Mouse (Mus musculus) right cerebral cortex, postnatal 14 days (tissue): ENCODE measurements around the gene Gga3.

Experiments used
- DNase-seq: peaks from one replicate; pipeline ENCODE4 v3.0.0; 2022

The Gga3 gene

DNA sequence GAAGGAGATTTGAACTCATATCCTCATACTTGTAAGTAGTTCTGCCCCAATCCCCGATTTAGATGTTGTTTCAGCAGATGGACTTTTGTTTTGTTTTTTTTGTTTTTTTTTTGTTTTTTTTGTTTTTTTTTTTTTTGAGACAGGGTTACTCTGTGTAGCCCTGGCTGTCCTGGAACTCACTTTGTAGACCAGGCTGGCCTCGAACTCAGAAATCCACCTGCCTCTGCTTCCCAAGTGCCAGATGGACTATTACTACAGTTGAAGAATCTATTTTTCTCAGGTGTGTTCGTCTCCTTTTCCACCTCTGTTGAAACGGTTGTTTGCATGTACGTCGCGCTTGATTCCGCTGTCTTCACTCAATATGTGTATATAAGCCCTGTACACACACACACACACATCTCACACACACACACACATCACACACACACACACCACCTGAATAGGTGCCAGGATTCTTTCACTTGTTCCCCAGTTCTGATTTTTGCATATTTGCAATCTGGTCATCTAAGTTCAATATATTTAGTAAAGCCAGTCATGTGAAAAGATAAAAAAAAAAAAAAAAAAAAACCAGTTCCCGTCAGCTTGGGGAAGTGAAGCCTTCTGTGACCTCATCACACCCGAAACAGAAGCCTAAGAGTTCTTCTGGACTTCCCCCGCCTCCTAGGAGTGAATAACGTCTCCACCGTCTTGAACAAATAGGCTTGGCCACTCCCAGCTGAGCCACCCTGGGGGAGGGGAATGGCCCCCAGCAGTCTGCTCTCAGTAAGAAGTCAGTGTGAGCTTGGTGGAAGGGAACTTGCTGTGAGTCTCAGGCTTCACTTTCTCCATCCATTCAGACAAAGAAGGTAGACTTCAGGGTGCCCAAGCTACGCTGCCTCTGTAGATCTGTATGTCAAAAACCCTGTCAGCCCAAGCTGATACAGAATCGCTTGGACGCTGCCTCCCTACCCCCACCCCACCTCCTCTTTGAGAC, 27.0 kb upstream of the Gga3 start:
- no peak for DNase-seq

DNA sequence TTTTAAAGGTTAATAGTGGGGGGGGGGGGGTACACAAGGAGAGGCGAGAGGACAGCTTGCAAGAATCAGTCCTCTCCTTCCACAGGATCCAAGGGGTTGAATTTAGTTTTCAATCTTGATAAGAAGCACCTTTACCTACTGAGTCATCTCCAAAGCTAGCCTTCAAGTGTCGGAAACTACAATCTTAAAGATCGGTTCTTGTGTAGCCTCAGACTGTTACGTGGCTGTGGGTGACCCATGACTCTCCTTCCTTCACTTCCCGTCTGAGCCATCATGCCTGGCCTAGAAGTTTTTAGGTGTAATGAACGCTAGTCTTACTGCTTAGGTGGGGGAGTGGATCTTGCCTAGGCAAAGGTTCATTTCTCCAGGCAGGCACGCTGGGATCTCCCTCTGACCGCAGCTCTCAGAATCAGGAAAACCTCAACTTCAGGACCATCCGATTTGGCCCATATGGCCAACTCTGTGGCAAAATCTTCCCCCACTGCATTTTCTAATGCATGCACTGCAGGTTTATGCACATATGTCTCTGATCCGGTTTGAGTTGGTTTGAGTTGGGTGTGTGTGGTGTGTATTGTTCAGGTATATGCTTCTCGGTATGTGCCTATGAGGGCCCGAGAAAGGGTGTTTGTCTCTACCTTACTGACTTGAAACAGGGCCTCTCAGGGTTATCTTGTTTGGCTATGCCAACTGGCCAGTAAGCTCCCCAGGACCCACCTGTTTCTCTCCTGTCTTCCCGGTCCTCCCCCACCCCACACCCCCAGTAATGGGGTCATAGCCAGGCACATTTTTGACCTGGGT, 26.1 kb upstream of the Gga3 start:
- DNase-seq: no peak

DNA sequence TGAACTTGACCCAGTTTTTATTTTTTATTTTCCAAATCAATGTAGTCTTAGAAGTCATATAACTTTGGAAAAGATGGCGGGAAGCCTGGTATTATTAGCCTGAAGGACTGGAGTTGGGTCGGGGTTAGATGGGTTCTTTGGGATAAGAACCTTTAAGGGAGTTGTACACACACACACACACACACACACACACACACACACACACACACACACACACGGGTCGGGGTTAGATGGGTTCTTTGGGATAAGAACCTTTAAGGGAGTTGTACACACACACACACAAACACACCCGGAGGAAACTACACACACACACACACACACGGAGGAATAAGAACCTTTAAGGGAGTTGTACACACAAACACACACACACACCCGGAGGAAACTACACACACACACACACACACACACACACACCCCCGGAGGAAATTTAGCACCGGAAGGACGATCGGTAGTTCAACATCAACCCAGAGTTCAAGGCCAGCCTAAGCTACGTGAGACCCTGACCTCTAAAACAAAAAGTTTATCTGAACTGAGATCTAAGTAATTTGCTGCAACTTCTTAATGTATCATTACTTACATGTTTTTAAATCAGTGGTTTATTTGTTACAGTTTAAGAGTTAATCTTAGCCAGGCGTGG, 24.7 kb upstream of the Gga3 start:
- no peak for DNase-seq

DNA sequence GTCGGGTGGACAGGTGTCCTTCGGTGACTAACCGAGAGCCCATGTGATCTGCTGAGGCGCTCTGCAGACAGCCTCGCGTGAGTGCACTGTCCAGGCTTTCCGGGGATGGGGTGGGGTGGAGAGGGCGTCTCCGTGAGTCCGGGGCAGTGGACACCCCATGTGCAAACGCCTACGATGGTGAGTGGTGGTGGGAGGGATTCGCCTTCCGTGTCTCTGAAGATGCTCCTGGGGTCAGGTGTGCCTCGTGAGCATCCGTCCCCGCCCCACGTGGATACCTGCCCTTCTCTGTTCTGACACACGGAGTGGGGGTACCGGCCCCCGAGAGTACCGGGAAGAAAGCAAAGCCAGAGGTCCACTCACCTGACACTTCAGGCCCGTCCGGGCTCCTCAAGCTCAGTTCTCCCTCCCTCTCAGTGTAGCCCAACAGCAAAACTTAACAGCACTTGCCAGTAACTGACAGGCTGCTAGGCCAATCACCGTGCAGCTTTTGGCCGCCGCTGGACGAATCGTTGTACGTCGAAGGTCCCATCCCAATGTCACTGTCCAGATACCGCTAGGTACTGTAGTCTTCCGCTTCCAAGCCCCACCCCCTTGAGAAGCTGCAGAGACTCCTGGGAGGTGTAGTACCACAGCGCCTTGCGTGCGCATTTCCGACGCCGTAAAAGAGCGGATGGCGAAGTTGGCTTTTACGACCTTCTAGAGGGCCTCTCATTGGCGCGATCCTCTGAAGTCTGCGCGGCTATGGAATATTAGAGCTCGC, 24.0 kb upstream of the Gga3 start, which contains the start of gene Slc25a19:
Slc25a19 (minus strand) TSS at position 591 of the 760 bp plus-strand sequence.
- peak; percentile 99 for DNase-seq

DNA sequence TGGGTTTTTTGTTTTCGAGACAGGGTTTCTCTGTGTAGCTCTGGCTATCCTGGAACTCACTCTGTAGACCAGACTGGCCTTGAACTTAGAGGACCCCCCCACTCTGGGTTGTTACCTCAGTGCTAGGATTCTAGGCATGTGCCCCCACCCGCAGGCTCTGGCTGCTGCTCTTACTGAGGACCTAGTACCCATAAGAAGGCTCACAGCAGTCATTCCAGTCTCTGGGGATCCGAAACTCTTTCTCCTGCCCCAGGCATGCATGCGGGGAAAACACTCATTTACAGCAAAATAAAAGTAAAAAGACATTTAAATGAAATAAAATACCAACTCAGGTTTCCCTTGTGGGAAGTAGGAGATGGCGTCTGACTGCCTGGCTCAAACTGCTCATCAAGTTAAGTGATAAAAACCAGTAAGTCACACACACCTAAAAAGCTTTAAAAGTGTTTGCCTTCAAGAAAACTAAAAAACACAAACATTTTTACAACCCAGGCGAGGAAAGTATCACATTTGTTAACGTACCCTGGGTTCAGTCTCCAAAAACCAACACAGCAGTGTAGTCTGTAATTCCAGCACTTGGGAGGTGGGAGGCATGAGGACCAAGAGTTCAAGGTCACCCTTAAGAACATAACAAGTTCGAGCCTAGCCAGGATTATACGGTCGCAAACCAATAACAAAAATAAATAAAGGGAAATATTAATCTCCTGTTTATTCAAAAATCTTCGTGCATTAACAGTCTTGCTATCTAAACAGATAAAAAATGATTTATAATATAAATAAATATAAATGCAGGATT, 23.2 kb upstream of the Gga3 start:
- no peak for DNase-seq

DNA sequence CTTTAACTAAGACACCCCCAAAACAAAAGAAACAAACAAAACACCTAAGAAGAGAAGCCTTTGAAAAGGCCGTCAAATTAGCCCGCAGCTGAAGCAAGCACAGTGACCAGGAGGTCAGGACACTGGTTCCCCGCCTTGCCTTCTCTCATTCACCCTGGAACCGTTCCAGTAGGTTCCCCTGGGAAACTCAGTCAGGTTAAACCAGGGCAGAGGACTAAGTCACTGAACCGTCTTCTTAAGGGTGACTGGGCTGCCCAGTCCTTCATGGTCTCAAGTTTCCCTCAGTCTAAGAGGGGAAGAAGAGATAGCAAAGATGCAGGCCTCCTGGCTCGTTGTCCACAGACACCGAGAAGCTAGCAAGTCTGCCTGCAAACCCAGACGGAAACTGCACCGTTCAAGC, 22.0 kb upstream of the Gga3 start:
- no peak for DNase-seq

DNA sequence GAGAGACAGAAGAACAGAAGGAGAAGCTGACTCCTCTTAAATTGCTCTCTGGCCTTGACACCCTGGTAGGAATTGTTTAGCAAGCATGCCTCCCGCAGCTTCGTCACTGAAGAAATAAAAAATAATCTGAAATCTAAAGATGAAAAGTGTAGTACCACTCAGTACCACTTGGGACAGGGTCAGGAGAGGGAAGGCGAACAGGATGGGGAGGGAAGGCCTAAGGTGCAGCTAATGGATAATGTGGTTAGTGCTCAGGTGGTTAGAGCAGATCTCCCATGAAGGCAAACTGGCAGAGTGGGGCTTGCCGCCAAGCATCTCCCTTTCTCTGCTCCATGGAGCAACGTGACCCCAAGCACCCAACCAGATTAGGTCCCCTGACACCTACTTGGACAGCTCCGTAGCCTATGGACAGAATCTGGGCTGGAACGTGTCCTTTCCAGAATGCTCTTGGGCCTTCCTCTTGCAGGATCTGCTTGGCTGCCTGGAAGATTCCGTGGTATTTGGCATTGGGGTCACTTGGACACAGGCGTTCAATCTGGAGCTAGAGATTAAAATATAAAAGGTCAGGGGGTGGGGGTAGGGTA, 19.7 kb upstream of the Gga3 start:
- DNase-seq: no peak

DNA sequence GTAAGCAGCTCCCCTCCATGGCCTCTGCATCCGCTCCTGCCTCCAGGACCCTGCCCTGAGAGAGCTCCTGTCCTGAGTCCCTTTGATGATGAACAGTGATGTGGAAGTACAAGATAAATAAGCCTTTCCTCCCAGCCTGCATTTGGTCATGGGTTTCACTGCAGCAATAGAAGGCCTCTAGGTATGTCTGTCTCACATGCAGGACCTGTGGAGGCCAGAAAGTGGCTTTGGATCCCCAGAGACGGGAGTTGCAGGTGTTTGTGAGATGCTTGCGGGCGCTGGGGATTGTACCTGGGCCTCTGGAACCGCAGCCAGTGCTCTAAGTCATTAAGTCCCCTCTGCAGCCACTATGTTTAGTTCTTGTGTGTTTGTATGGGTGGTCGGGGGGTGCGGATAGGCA, 16.1 kb upstream of the Gga3 start:
- no peak for DNase-seq

DNA sequence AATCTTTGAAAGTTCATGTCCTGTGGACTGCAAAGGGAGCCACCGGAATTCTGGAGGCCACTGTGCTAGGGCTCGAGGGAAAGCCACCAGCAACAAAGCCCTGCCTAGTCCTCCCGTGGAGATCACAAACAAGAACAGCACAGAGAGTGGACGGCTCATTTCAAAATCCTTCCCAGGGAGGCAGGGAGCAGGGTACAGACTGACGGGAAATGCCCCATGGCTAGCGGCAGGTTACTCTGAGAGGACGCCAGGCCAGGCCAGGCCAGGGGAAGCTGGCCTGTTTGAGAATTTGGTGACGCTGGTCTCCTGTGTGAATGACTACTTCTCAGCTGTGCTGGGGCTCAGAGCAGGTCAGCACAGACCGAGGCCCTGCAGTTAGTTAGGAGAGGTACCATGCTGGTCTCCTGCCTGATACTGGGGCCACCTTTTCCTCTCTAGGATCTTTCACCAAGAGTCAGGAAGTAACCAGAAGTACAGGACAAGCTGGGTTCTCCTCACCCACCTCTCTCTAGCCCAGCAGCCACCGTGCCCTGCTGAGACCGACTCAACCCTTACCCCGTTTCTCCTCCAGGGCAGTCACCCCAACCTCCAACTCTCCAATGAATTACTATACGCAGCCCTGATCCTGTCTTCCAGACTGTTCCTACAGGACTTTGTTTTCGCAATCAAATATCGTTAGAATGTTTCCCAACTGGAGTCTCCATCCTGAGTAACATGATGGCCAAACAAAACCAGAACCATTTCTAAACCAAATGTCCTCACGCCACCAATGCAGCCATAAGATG, 15.1 kb upstream of the Gga3 start:
- DNase-seq: no peak

DNA sequence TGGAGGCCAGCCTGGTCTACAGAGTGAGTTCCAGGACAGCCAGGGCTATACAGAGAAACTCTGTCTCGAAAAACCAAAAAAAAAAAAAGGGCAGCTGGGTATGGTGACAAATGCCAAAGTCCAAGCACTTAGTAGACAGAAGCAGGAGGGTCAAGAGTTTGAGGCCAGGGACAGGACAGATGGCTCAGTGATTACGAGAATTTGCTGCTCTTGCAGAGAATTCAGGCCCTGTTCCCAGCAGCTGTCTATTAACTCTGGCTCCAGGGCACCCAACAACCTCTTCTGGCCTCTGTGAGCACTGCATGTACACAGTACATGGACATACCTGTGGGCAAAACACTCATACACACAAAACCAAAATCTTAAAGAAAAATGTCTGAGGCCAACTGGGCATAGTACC, 14.2 kb upstream of the Gga3 start:
- no peak for DNase-seq

DNA sequence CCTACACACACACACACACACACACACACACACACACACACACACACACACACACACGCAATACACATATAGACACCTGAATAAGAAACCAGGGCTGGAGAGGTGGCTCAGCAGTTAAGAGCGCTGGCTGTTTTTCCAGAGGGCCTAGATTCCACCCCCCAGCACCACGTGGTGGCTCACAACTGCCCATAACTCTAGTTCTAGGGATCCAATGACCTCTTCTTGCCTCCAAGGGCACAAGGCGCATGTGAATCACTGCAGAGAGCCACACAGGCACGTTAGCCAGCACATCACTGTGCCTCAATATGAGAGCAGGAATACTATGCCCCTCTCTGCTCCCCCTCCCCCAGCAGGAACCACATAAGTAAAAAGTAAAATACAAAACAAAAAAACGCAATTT, 13.0 kb upstream of the Gga3 start:
- DNase-seq: no peak

DNA sequence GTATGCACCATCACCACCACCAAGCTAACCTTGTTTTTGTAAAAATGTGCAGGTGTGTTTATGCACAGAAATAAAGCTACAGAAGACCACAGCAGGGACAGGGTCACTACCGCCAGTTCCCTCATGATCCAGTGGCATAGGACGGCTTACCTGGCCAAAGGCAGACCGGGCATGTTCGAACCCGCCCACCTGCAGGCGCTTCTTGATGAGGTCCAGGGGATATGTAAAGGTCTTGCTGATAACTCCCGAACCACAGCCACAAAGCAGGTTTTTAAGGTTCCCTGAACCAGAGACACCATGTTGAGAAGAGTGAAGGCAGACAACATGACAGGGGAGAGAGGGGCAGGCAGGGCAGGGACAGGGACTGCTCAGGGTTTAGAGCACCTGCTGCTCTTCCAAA, 12.5 kb upstream of the Gga3 start:
- DNase-seq: no peak

DNA sequence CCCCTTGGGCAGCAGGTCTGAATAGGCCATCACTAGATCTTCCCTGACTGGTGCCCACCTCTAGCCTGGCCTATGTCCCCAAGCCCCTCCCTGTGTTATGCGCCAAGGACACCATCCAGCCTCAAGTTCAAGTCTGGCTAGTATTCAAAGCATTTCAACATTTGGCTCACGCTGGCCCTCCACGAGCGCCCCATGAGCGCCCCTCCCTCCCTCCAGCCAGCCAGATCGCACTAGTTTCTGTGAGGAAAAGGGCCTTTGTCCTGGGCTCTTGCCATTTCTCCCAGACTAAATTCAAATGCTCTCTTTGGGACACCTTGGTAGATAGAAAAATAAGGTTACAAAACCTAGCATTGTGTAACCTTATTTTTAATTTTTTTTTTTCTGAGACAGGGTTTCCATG, 12.0 kb upstream of the Gga3 start:
- DNase-seq: no peak

DNA sequence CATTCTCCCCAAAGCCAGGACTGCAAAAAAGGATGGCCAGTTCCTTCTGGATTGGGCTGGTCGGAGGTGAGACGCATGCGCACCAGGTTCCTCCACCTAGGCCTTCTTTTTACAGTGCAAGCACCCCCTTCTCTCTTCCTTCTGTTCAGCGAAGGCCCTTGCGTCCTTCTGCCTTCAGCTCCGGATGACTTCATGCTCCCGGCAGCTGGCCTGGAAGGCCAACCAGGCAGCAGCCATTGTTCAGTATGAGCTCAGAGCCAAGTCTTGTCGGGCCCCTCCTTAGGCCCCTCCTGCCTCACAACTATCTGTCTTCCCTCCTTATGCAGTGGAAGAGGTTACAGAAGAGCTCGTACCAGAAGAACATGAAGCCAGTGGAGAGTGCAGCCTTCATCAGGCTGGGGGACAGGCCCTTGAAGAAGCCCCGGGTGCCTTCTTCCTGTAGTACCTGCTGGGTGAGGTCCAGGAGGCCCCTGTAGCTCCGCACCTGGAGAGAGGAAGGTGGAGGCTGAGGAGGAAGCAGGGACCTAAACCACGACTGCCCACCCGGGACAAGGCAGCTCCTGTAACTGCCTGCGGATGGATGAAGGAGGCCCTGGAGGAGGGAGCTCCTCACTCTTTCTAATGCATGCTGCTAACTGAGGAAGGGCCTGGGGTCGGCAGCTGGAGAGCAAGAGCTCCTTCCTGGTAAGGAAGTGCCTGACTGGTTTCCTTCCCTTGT, 11.4 kb upstream of the Gga3 start:
- DNase-seq: no peak

DNA sequence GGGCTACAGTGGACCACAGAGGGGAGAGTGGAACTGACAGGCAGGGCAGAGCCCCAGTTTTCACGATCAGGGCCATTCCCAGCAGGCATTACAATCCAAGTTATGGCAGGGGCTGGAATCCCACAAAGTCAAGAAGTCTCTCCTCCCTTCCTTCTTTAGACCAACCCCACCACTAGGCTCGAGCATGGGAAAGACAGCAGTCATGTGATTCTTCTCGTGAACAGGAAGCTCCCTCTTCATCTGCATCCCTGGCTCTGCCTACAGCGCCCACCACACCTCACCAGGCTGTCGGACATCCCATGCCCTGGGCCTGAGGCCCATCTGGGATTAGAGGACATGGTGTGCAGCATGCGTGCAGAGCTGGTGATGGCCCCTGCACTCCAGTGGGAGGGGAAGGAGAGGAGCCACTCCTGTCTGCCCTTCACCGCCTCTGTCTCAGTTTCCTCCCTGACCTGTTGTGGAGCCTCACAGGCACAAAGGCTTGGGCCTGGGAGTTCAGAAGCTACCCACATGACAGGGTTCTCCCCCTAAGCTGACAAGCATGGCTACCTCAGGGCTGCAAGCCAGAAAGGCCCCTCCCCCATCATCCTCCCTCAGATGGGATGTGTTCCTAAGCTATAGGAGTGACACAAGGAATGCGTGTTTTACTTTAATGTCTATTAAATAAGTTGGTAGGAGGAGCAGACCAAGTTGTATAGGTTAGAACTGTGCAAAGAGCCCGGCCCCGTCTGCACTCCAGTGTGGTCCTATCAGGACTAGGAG, 10.7 kb upstream of the Gga3 start:
- no peak for DNase-seq

DNA sequence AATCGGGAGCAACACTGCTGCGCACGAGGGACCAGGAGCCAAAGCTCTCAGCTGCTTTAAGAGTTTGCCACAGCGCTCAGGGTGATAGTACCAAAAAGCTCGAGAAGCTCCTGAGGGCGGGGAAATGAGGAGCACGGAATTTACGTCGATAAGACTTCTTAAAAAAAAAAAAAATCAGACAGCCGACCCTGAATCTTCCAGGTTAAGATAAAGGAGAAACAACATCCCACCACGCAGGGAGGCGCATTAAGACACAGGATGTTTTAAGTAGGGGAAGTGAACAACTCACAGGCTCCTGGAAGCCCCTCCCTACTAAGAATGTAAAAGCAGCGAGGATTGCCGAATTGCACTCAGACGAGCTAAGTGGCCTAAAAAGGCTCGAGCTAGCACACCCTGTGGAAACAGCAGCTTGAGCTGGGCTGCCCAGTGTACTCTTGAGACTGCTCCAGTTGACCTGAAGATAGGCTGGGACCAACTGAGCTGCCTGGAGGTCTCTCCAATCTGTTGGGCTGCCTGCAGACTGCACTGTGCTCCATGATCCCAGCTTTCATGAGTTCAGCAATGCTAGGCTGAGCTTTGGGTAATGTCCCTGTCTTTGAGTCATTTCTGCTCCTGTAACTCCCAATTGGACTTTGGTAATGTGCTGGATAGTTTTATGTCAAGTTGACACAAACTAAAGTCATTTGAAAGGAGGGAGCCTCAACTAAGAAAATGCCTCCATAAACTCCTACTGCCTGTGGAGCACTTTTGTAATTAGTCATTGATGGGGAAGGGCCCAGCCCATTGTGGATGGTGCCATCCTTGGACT, 9.5 kb upstream of the Gga3 start:
- no peak for DNase-seq

DNA sequence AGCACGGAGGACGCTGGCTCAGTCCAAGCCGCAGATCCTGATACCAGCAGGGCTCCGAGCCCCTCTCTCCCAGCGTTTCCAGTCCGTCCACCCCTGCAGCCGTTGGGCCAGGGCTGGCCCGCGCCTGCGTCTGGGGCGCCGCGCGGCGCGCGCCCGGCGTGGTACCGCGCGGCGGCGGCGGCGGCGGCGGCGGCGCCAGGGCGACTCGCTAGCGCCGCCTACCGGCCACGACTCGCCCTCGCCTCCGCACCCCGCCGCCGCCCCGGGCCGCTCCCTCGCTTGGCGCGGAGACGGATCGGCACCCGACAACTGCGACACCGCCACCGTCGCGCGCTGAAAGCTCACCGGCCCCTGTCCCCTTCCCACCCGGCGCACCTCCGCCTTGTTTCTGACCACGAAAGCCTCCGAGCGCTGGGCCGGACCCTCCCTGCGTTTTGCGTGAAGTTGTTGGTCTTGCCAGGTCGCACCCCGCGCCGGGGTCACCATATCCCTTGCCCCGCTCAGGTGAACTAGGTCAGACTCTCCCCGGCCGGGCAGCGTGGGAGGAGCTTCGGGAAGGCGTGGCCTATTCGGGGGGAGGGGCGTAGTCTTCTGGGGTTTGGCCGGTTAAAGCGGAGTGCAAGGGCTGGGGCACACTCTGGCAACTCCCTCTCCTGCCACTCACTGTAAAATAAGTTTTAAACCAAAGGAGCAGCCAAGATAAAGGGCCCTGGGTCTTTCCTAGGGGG, 8.7 kb upstream of the Gga3 start, which contains the start of gene Mif4gd:
Mif4gd (minus strand) TSS at position 560 of the 728 bp plus-strand sequence.
- DNase-seq: peak; percentile 73

DNA sequence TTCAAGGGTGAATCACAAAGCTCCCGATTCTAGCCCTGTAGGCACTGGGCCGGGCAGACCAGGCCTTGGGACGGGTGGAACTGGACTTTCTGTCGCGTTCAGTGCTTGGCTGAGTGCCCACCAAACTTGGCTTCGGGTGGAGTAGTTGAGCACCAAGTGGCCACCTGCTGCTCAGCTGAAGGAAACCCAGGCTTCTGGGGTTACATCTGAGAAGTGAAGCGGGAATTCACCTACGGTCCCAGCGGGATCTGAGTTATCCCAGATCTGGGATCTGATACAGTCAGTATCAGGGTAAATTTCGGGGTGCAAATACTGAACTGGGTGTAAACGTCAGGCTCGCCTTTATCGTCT, 8.2 kb upstream of the Gga3 start:
- DNase-seq: peak; percentile 78
